Mouse (Mus musculus): ENCODE measurements at regions not wholly inside any gene's neighbourhood (a gene's known extent, or its start where the extent isn't known, plus 50 kb on each side); places are given as distances from the start of the nearest gene placed in this dataset.

DNA sequence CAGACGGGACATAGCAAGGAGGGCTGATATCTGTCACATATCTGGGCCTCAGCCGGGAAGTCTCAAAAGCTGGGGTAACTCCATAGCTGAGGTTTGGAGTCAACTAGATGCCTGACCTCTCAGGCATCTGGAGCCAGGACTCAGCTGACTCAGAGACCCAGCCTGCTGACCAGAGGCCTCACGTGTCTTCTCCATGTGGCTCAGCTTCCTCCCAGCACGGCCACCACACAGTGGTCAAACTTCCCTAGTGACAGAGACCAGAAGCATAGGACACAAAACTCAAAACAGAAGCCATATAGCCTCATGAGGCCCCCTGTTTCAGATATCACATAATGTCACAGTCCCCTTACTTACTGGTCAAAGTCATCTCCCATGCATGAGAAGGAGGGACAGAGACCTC lies 73.1 kb downstream of the Tomm20 start:
- TF ChIP-seq MAX (IDR thresholded peaks at IDR 0.05) (peak; percentile 28), FOSL1 (IDR thresholded peaks at IDR 0.05; ENCODE audit: insufficient read depth, low read length, poor library complexity, severe bottlenecking) (no peak), USF1 (IDR thresholded peaks at IDR 0.05; ENCODE audit: low read depth) (peak; percentile 87)
- Histone ChIP-seq H3K4me3 (ENCODE audit: insufficient read depth, poor library complexity, severe bottlenecking) (no peak overlapping the region), H3ac (ENCODE audit: control insufficient read depth, insufficient read length, low read depth) (no peak overlapping the region), H3K79me3 (ENCODE audit: low read depth) (no peaks in the 10 kb centered on the region), H3K36me3 (ENCODE audit: control insufficient read depth, insufficient read depth) (no peaks in the 10 kb centered on the region), H3K27me3 (ENCODE audit: control insufficient read depth, insufficient read depth, insufficient read length) (no peaks in the 10 kb centered on the region), H3K79me2 (ENCODE audit: control insufficient read depth, insufficient read depth) (no peaks in the 10 kb centered on the region)

DNA sequence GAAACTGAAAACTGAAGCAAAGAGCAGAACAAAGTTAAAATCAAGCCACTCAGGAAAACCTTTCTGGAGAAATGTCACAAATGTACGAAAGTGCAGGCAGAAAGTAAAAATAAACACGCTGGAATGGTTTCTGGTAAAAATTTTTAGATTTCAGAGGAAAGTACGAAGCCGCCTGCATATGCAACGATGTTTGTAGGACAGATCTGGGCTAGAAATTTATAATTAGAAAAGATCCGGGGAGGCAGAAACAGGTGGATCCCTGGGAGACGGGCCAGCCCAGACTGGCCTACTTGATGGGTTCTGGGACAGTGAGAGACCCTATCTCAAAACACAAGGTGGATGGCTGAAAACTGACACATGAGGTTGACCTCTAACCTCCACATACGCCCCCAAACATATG lies 73.5 kb downstream of the Tomm20 start:
- H3K79me2 ChIP-seq (ENCODE audit: control insufficient read depth, insufficient read depth), result no peaks in the 10 kb centered on the region
- no peak for TF ChIP-seq CTCF (IDR thresholded peaks at IDR 0.05; ENCODE audit: control insufficient read depth, insufficient read depth, insufficient read length)
- TF ChIP-seq MYOD1 (IDR thresholded peaks at IDR 0.05; ENCODE audit: control insufficient read depth, insufficient read length, low read depth), result no peak
- no peak for TF ChIP-seq USF1 (IDR thresholded peaks at IDR 0.05; ENCODE audit: low read depth)
- no peak for TF ChIP-seq CEBPB (IDR thresholded peaks at IDR 0.05; ENCODE audit: low read depth)
- TF ChIP-seq FOSL1 (IDR thresholded peaks at IDR 0.05; ENCODE audit: insufficient read depth, low read length, poor library complexity, severe bottlenecking), result no peak
- TF ChIP-seq MAX (IDR thresholded peaks at IDR 0.05), result no peak
- no peaks in the 10 kb centered on the region for H3K36me3 ChIP-seq (ENCODE audit: control insufficient read depth, insufficient read depth)
- H3K4me3 ChIP-seq (ENCODE audit: insufficient read depth, poor library complexity, severe bottlenecking), result no peak overlapping the region
- H3K27me3 ChIP-seq (ENCODE audit: control insufficient read depth, insufficient read depth, insufficient read length), result no peaks in the 10 kb centered on the region
- no peaks in the 10 kb centered on the region for H3K79me3 ChIP-seq (ENCODE audit: low read depth)
- no peak overlapping the region for H3ac ChIP-seq (ENCODE audit: control insufficient read depth, insufficient read length, low read depth)

DNA sequence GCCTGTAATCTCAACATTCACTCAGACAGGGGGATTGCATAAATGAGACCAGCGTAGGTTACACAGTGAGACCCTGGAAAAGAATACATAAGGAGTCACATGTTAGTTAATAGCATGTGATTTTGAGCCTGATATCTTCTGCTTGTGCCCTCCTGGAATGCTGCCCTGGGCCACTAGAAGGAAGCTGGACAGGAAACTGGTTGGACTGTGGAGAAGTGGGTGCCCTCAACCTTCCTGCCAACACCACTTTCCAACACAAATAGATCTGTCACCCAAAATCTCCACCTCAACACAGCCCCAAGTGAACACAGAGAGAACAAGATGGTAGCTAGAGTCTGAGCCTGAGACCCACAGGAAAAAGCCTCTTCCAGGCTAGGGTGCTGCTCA lies 76.2 kb downstream of the Tomm20 start:
- Histone ChIP-seq H3K79me3 (ENCODE audit: low read depth) (no peaks in the 10 kb centered on the region), H3K27me3 (ENCODE audit: control insufficient read depth, insufficient read depth, insufficient read length) (no peaks in the 10 kb centered on the region), H3K79me2 (ENCODE audit: control insufficient read depth, insufficient read depth) (no peaks in the 10 kb centered on the region), H3K36me3 (ENCODE audit: control insufficient read depth, insufficient read depth) (no peaks in the 10 kb centered on the region), H3K4me3 (ENCODE audit: insufficient read depth, poor library complexity, severe bottlenecking) (no peak overlapping the region), H3ac (ENCODE audit: control insufficient read depth, insufficient read length, low read depth) (no peak overlapping the region)
- TF ChIP-seq MYOG (IDR thresholded peaks at IDR 0.05; ENCODE audit: control insufficient read depth, extremely low read depth, insufficient read length) (no peak), MAX (IDR thresholded peaks at IDR 0.05) (no peak), USF1 (IDR thresholded peaks at IDR 0.05; ENCODE audit: low read depth) (no peak), CEBPB (IDR thresholded peaks at IDR 0.05; ENCODE audit: low read depth) (no peak), CTCF (IDR thresholded peaks at IDR 0.05; ENCODE audit: control insufficient read depth, insufficient read depth, insufficient read length) (no peak)

DNA sequence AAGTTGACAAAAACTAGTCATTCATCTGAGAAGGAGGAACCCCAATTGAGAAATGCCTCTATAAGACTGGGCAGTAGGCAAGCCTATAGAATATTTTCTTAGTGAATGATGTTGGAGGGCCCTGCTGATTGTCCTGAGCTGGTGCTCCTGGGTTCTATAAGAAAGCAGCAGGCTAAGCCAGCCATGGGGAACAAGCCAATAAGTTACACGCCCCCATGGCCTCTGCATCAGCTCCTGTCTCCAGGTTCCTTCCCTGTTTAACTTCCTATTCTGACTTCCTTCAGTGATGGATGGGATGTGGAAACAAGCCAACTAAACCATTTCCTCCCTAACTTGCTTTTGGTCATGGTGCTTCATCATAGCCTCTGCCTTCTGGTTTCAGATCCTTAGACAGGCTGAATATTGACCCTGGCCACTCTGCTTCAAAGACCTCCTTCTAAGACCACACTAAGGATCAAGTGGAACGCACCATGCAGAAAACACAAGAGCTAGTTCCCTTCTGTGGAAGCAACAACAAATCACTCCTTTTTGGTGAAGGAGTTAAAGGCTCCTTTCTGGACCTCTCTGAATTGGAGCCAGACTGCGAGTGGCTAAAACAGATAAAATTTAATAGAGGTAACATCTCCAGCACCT lies 76.7 kb downstream of the Tomm20 start:
- Histone ChIP-seq H3ac (ENCODE audit: control insufficient read depth, insufficient read length, low read depth) (no peak overlapping the region), H3K27me3 (ENCODE audit: control insufficient read depth, insufficient read depth, insufficient read length) (no peaks in the 10 kb centered on the region), H3K36me3 (ENCODE audit: control insufficient read depth, insufficient read depth) (no peaks in the 10 kb centered on the region), H3K79me2 (ENCODE audit: control insufficient read depth, insufficient read depth) (no peaks in the 10 kb centered on the region), H3K79me3 (ENCODE audit: low read depth) (no peaks in the 10 kb centered on the region), H3K4me3 (ENCODE audit: insufficient read depth, poor library complexity, severe bottlenecking) (no peak overlapping the region)
- TF ChIP-seq FOSL1 (IDR thresholded peaks at IDR 0.05; ENCODE audit: insufficient read depth, low read length, poor library complexity, severe bottlenecking) (no peak), MAX (IDR thresholded peaks at IDR 0.05) (no peak), USF1 (IDR thresholded peaks at IDR 0.05; ENCODE audit: low read depth) (no peak), CTCF (IDR thresholded peaks at IDR 0.05; ENCODE audit: control insufficient read depth, insufficient read depth, insufficient read length) (no peak), CEBPB (IDR thresholded peaks at IDR 0.05; ENCODE audit: low read depth) (no peak), MYOD1 (IDR thresholded peaks at IDR 0.05; ENCODE audit: control insufficient read depth, insufficient read length, low read depth) (no peak), MYOG (IDR thresholded peaks at IDR 0.05; ENCODE audit: control insufficient read depth, extremely low read depth, insufficient read length) (no peak)

DNA sequence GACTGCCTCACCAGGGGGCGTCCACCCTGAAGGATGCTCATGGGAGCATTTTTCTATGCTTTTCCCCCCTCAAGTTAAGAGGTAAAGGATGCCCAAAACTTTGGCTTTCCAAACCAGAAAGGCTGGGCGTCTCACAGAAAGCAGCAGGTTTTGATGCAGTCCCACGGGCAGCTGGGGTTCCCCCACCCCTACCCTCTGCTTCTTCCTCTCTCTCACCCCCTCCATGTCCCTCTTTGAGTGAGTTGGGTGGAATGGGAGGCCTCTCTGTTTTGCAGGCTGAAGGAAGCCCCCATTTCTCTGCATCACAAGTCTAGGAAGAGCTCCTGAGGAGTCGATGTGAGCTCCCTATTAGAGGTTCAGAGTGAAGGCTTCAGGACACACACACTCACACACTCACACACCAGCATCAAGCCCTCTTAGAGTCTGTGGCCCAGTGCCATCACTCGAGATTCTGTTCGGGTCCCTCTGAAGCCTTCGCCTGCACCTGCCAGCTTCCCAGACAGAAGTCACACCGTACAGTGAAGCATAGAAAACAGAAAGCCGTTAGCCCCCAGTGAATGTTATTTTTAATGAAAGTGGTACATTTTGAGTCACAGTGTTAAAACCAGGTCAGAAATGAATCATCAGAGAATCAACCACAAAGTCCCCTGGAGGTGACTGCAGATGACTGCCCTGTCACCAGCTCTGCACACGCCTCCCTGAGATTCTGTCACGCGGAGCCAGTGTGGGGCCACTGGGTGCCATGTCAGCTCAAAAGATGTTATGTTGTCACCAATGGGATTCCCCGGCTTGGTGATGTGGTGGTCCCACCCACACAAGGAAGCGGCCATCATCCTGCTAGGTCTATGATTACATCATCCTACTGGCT lies 78.3 kb downstream of the Tomm20 start:
- H3ac ChIP-seq (ENCODE audit: control insufficient read depth, insufficient read length, low read depth), result no peak overlapping the region
- H3K27me3 ChIP-seq (ENCODE audit: control insufficient read depth, insufficient read depth, insufficient read length), result no peaks in the 10 kb centered on the region
- no peaks in the 10 kb centered on the region for H3K79me3 ChIP-seq (ENCODE audit: low read depth)
- H3K36me3 ChIP-seq (ENCODE audit: control insufficient read depth, insufficient read depth), result no peaks in the 10 kb centered on the region
- TF ChIP-seq MAX (IDR thresholded peaks at IDR 0.05) (peak; percentile 21), CTCF (IDR thresholded peaks at IDR 0.05; ENCODE audit: control insufficient read depth, insufficient read depth, insufficient read length) (no peak), MYOG (IDR thresholded peaks at IDR 0.05; ENCODE audit: control insufficient read depth, extremely low read depth, insufficient read length) (no peak), CEBPB (IDR thresholded peaks at IDR 0.05; ENCODE audit: low read depth) (no peak), MYOD1 (IDR thresholded peaks at IDR 0.05; ENCODE audit: control insufficient read depth, insufficient read length, low read depth) (no peak), USF1 (IDR thresholded peaks at IDR 0.05; ENCODE audit: low read depth) (peak; percentile 8), FOSL1 (IDR thresholded peaks at IDR 0.05; ENCODE audit: insufficient read depth, low read length, poor library complexity, severe bottlenecking) (peak; percentile 25)
- no peaks in the 10 kb centered on the region for H3K79me2 ChIP-seq (ENCODE audit: control insufficient read depth, insufficient read depth)
- H3K4me3 ChIP-seq (ENCODE audit: insufficient read depth, poor library complexity, severe bottlenecking), result no peak overlapping the region
